12 mouse cellular contexts compared by ENCODE assay signal in genomic region chr2:38539677-38540076, GRCm38 (mm10). TPM values are rescaled to one million over a fixed set of nuclear protein-coding genes. Genes with fewer than 3 reads are reported as not detected.
DNase-seq lines count a peak whose midpoint lies in the region; ATAC-seq and TF ChIP-seq lines count a peak whose summit lies in the region.
"Had no signal": no experiment of that assay in that cellular context is flagged by ENCODE, and none has a peak within 500 bp of the region (broad histone marks: within the 10 kb centered on the region; RNA-seq: fewer than 3 reads in every experiment).

No protein-coding gene starts in this region.

- TF ChIP-seq CTCF in cerebellum, adult 2 months (IDR thresholded peaks at IDR 0.05; ENCODE audit: borderline replicate concordance, insufficient read depth, low read depth, low read length), result no peak

- TF ChIP-seq POLR2A in cerebellum, adult 2 months (IDR thresholded peaks at IDR 0.05; ENCODE audit: borderline replicate concordance, insufficient read depth, low read length), result no peak

- peaks cover 57% of the 10 kb centered on the region for H3K4me1 ChIP-seq in cerebellum, adult 2 months (ENCODE audit: control insufficient read depth, insufficient read depth, low read length)
- peaks cover 40% of the 10 kb centered on the region for H3K4me1 ChIP-seq in forebrain, embryonic 15.5 days
- H3K4me1 ChIP-seq in midbrain, embryonic 15.5 days, result peaks cover 13% of the 10 kb centered on the region

- ATAC-seq in forebrain, embryonic 15.5 days (replicated peaks), result peak; percentile 80
- peak; percentile 40; the same call in 1 of the 2 replicates for ATAC-seq in midbrain, embryonic 15.5 days (replicated peaks)
- no peak for ATAC-seq in erythroid progenitor cell, adult 5-6 weeks (replicated peaks; ENCODE audit: low FRiP score, poor library complexity, severe bottlenecking)
- ATAC-seq: inflammation-experienced regulatory T-cells, adult 6 months had no signal

- H3K9ac ChIP-seq in forebrain, embryonic 15.5 days (replicated peaks), result no peak overlapping the region
- no peak overlapping the region for H3K9ac ChIP-seq in midbrain, embryonic 15.5 days
- H3K9ac ChIP-seq: lung, embryonic 15.5 days had no signal

- no peaks in the 10 kb centered on the region for H3K36me3 ChIP-seq in forebrain, embryonic 15.5 days
- H3K36me3 ChIP-seq in midbrain, embryonic 15.5 days (replicated peaks), result no peaks in the 10 kb centered on the region
- H3K36me3 ChIP-seq: lung, embryonic 15.5 days had no signal

- peak; percentile 96 for DNase-seq in left cerebral cortex, postnatal 4 days
- no peak for DNase-seq in left cerebral cortex, adult 9 months (ENCODE audit: low spot score in 2 of 2)
- peak; percentile 96 to 97 for DNase-seq in cerebellum, adult 2 months
- DNase-seq in embryo, embryonic 10.5 days (ENCODE audit: low spot score), result no peak
- DNase-seq in thymus, adult 18-20 months, result no peak
- DNase-seq: layer of hippocampus, postnatal 36 days; right cerebral cortex, postnatal 25 days had no signal

- WGBS in cerebellum, adult 2 months, result 9% methylated on average over 9 of the region's 9 CpGs
- WGBS in forebrain, embryonic 15.5 days, result 48% methylated on average over 9 of the region's 9 CpGs
- 73% methylated on average over 9 of the region's 9 CpGs for WGBS in midbrain, embryonic 15.5 days

- H3K4me2 ChIP-seq in forebrain, embryonic 15.5 days (replicated peaks), result no peak overlapping the region
- H3K4me2 ChIP-seq in midbrain, embryonic 15.5 days, result no peak overlapping the region
- H3K4me2 ChIP-seq: lung, embryonic 15.5 days had no signal

- H3K4me3 ChIP-seq in cerebellum, adult 2 months (replicated peaks; ENCODE audit: insufficient read depth, low read depth, low read length), result no peak overlapping the region
- no peak overlapping the region for H3K4me3 ChIP-seq in forebrain, embryonic 15.5 days
- no peak overlapping the region for H3K4me3 ChIP-seq in midbrain, embryonic 15.5 days
- H3K4me3 ChIP-seq: lung, embryonic 15.5 days had no signal

- H3K27me3 ChIP-seq in cerebellum, adult 2 months (ENCODE audit: control insufficient read depth, insufficient read depth, low read length), result no peaks in the 10 kb centered on the region
- no peaks in the 10 kb centered on the region for H3K27me3 ChIP-seq in forebrain, embryonic 15.5 days
- H3K27me3 ChIP-seq in midbrain, embryonic 15.5 days (replicated peaks), result no peaks in the 10 kb centered on the region
- H3K27me3 ChIP-seq: lung, embryonic 15.5 days had no signal

- intact Hi-C loops in left cerebral cortex, postnatal 4 days (cut with DNase I), result no loop called here

- H3K9me3 ChIP-seq in forebrain, embryonic 15.5 days, result no peaks in the 10 kb centered on the region
- no peaks in the 10 kb centered on the region for H3K9me3 ChIP-seq in midbrain, embryonic 15.5 days
- H3K9me3 ChIP-seq: lung, embryonic 15.5 days had no signal

- peak overlapping the region; percentile 33 for H3K27ac ChIP-seq in cerebellum, adult 2 months (ENCODE audit: insufficient read depth, low read length)
- peak overlapping the region; percentile 68 for H3K27ac ChIP-seq in forebrain, embryonic 15.5 days (replicated peaks)
- H3K27ac ChIP-seq in midbrain, embryonic 15.5 days, result no peak overlapping the region
- H3K27ac ChIP-seq: lung, embryonic 15.5 days had no signal

RNA-seq across cellular contexts. Expression of gene Nek6, which starts 28.2 kb away (rescaled TPM):
- 10 to 100 TPM; 29.0 to 33.7 TPM for total RNA-seq in left cerebral cortex, postnatal 4 days (2021)
- 26.8 and 28.0 TPM in 2 replicates for polyA plus RNA-seq in cerebellum, adult 2 months (2012; rRNA removed)
- polyA plus RNA-seq in forebrain, embryonic 15.5 days (2015; fragmentation: Nextera tagmentation; extraction: Ambion mirVana), result 90.0 and 110 TPM in 2 replicates
- polyA plus RNA-seq in midbrain, embryonic 15.5 days (2015; fragmentation: Nextera tagmentation; extraction: Ambion mirVana), result 56.0 and 66.1 TPM in 2 replicates
- total RNA-seq in erythroid progenitor cell, adult 5-6 weeks (2015; ENCODE audit: low replicate concordance), result 0.42 and 1.4 TPM in 2 replicates
- total RNA-seq in erythroid progenitor cell, adult 5-6 weeks (2017; ENCODE audit: low replicate concordance), result 0.90 and 1.2 TPM in 2 replicates

Comparison
In these comparisons a context has a peak if more than half of its experiments do, and no peak if none do; other contexts are left out.
1. DNase-seq: peak in left cerebral cortex, postnatal 4 days (single experiment) and cerebellum, adult 2 months (2 of 2); none in left cerebral cortex, adult 9 months (0 of 2), embryo, embryonic 10.5 days (single experiment) and thymus, adult 18-20 months (0 of 2).